Mouse (Mus musculus) left cerebral cortex, postnatal 4 days (tissue): Measurements from ENCODE around the gene Gcnt4. TPM values are rescaled to one million over a fixed set of nuclear protein-coding genes. Genes with fewer than 3 reads are reported as not detected.

Source experiments
- DNase-seq: peaks from one replicate; pipeline ENCODE4 v3.0.0-alpha.2; 2022
- intact Hi-C: fragments of 180-260 bp; cut with DNase I; formaldehyde crosslinking; loops from one replicate; pipeline ENCODE4 v1.15.1; 2025
- total RNA-seq, 2 experiments: library from RNA; stranded (reverse); gene quantifications; 2 replicates each; pipeline ENCODE4 v1.2.3; 2021

Gcnt4 gene
- total RNA-seq, 2 experiments from 2014 or later, result 1.6 to 2.1 TPM

- no peak for DNase-seq
- intact Hi-C loops, result no loop called here
Observed at GRCm38 (mm10) chr13:96945748-96946147, 21.3 kb downstream of the Gcnt4 start.

- DNase-seq, result no peak
- intact Hi-C loops, result no loop called here
Observed at GRCm38 (mm10) chr13:96947722-96948121, 23.2 kb downstream of the Gcnt4 start.

- DNase-seq, result no peak
- intact Hi-C loops, result no loop called here
Observed at GRCm38 (mm10) chr13:96951880-96952279, 27.4 kb downstream of the Gcnt4 start.

- intact Hi-C loops, result no loop called here
Observed at GRCm38 (mm10) chr13:96956466-96956865, 32.0 kb downstream of the Gcnt4 start.

GRCm38 (mm10) chr13:96960019-96960418 lies 35.5 kb downstream of the Gcnt4 start:
- no peak for DNase-seq
- intact Hi-C loops, result no loop called here

More at GRCm38 (mm10) chr13:96956466-96956865, 32.0 kb downstream of the Gcnt4 start:
- no peak for DNase-seq

GRCm38 (mm10) chr13:96961366-96962157 lies 37.1 kb downstream of the Gcnt4 start:
- intact Hi-C loops, result no loop called here
- no peak for DNase-seq

GRCm38 (mm10) chr13:96962801-96963200 lies 38.3 kb downstream of the Gcnt4 start:
- intact Hi-C loops, result no loop called here
- no peak for DNase-seq

- no peak for DNase-seq
- intact Hi-C loops, result no loop called here
Observed at GRCm38 (mm10) chr13:96964981-96965380, 40.5 kb downstream of the Gcnt4 start.

- intact Hi-C loops, result no loop called here
- DNase-seq, result no peak
Observed at GRCm38 (mm10) chr13:96966210-96967089, 42.0 kb downstream of the Gcnt4 start.

GRCm38 (mm10) chr13:96967091-96967490 lies 42.6 kb downstream of the Gcnt4 start:
- intact Hi-C loops, result no loop called here
- DNase-seq, result no peak

- no peak for DNase-seq
- intact Hi-C loops, result no loop called here
Observed at GRCm38 (mm10) chr13:96967822-96968221, 43.3 kb downstream of the Gcnt4 start.

- DNase-seq, result no peak
- intact Hi-C loops, result no loop called here
Observed at GRCm38 (mm10) chr13:96971076-96971475, 46.6 kb downstream of the Gcnt4 start.

GRCm38 (mm10) chr13:96971861-96972282 lies 47.4 kb downstream of the Gcnt4 start:
- intact Hi-C loops, result no loop called here
- no peak for DNase-seq

- DNase-seq, result no peak
- intact Hi-C loops, result no loop called here
Observed at GRCm38 (mm10) chr13:96973318-96973717, 48.8 kb downstream of the Gcnt4 start.

- DNase-seq, result no peak
- intact Hi-C loops, result no loop called here
Observed at GRCm38 (mm10) chr13:96976986-96977595, 52.6 kb downstream of the Gcnt4 start.

- no peak for DNase-seq
- intact Hi-C loops, result no loop called here
Observed at GRCm38 (mm10) chr13:96980561-96980960, 56.1 kb downstream of the Gcnt4 start.

GRCm38 (mm10) chr13:96983251-96984126 lies 59.0 kb downstream of the Gcnt4 start:
- no peak for DNase-seq
- intact Hi-C loops, result no loop called here

GRCm38 (mm10) chr13:96984688-96985087 lies 60.2 kb downstream of the Gcnt4 start:
- intact Hi-C loops, result no loop called here
- no peak for DNase-seq

- no peak for DNase-seq
- intact Hi-C loops, result no loop called here
Observed at GRCm38 (mm10) chr13:96985599-96986275, 61.2 kb downstream of the Gcnt4 start.

GRCm38 (mm10) chr13:96989129-96989528 lies 64.6 kb downstream of the Gcnt4 start:
- no peak for DNase-seq

More at GRCm38 (mm10) chr13:96989129-96989528, 64.6 kb downstream of the Gcnt4 start:
- intact Hi-C loops, result no loop called here
